Mouse (Mus musculus) megakaryocyte, embryonic 14.5 days (primary cell): ENCODE results near the gene Ino80. TPM values are rescaled to one million over a fixed set of nuclear protein-coding genes. Genes with fewer than 3 reads are reported as not detected.
"Not testable (repeated sequence)": the region's sequence is repeated elsewhere in the genome, so short reads cannot be mapped to it uniquely, and the experiment has no call there.

ENCODE experiments used
- H3K27me3 ChIP-seq: replicated peaks from 2 replicates; pipeline ENCODE3; 2012; ENCODE audit warnings: inconsistent platforms
- H3K36me3 ChIP-seq: replicated peaks from 2 replicates; pipeline ENCODE3; 2012; ENCODE audit warnings: low read length, inconsistent platforms, mixed read lengths
- H3K4me1 ChIP-seq: 2 replicates; pipeline ENCODE4 v1.6.1; 2012; ENCODE audit warnings: inconsistent platforms
- H3K4me3 ChIP-seq: replicated peaks from 2 replicates; pipeline ENCODE3; 2012; ENCODE audit warnings: moderate library complexity, mild to moderate bottlenecking, inconsistent platforms
- H3K9me3 ChIP-seq: 2 replicates; pipeline ENCODE4 v1.6.1; 2012; ENCODE audit warnings: inconsistent platforms
- FLI1 ChIP-seq: IDR thresholded peaks from 2 replicates; pipeline ENCODE4 v1.6.1; 2012; ENCODE audit warnings: low read length, inconsistent platforms, mixed read lengths
- GATA1 ChIP-seq: IDR thresholded peaks from 3 replicates; pipeline ENCODE4 v1.6.1; 2012; ENCODE audit warnings: mixed read lengths, low read length, inconsistent platforms, borderline replicate concordance
- polyA plus RNA-seq: library from polyadenylated mRNA; stranded (reverse); fragments of >175 nt; gene quantifications from 2 replicates; pipeline ENCODE4 v1.2.3, GENCODE M21; 2012; ENCODE audit warnings: low replicate concordance; ENCODE audit not compliant: insufficient read depth

The Ino80 gene
- 2.3 and 2.7 TPM in 2 replicates for polyA plus RNA-seq

GRCm38 (mm10) chr2:119477571-119478396 is at the start of gene Ino80:
TSS of gene Ino80 (minus strand) at chr2:119477687.
- no peaks in the 10 kb centered on the region for H3K27me3 ChIP-seq
- peaks cover 28% of the 10 kb centered on the region for H3K4me1 ChIP-seq
- no peaks in the 10 kb centered on the region for H3K9me3 ChIP-seq
- peaks cover 10% of the 10 kb centered on the region for H3K36me3 ChIP-seq
- peak within 1 kb of the TSS; percentile 99 for H3K4me3 ChIP-seq
- TF ChIP-seq GATA1 (no peak), FLI1 (no peak)

GRCm38 (mm10) chr2:119525422-119525821 is 47.9 kb upstream of the Ino80 start:
- TF ChIP-seq GATA1, result no peak
- TF ChIP-seq FLI1, result no peak
- peak overlapping the region; percentile 62 for H3K4me3 ChIP-seq
- H3K27me3 ChIP-seq, result peaks cover 18% of the 10 kb centered on the region
- no peaks in the 10 kb centered on the region for H3K9me3 ChIP-seq
- H3K4me1 ChIP-seq, result no peaks in the 10 kb centered on the region
- H3K36me3 ChIP-seq, result no peaks in the 10 kb centered on the region

- TF ChIP-seq FLI1 (no peak), GATA1 (no peak)
- H3K9me3 ChIP-seq, result no peaks in the 10 kb centered on the region
- no peaks in the 10 kb centered on the region for H3K36me3 ChIP-seq
- H3K27me3 ChIP-seq, result peaks cover 18% of the 10 kb centered on the region
- H3K4me1 ChIP-seq, result no peaks in the 10 kb centered on the region
- H3K4me3 ChIP-seq, result no peak overlapping the region
These were observed 46.3 kb upstream of the Ino80 start for GRCm38 (mm10) chr2:119523836-119524235.

- Histone ChIP-seq H3K4me3 (no peak overlapping the region), H3K36me3 (no peaks in the 10 kb centered on the region), H3K9me3 (no peaks in the 10 kb centered on the region), H3K27me3 (peaks cover 14% of the 10 kb centered on the region), H3K4me1 (no peaks in the 10 kb centered on the region)
- TF ChIP-seq FLI1 (no peak), GATA1 (no peak)
These were observed 43.1 kb upstream of the Ino80 start for GRCm38 (mm10) chr2:119520550-119520949.

GRCm38 (mm10) chr2:119516811-119517210 is 39.3 kb upstream of the Ino80 start:
- Histone ChIP-seq H3K4me1 (peaks cover 7% of the 10 kb centered on the region; the same call in 1 of the 2 replicates), H3K4me3 (no peak overlapping the region), H3K9me3 (0 out of 2 replicates have a peak, but pooled peaks cover 3% of the 10 kb centered on the region), H3K36me3 (no peaks in the 10 kb centered on the region), H3K27me3 (peaks cover 6% of the 10 kb centered on the region)
- no peak for TF ChIP-seq FLI1
- no peak for TF ChIP-seq GATA1

GRCm38 (mm10) chr2:119514026-119514522 is 36.6 kb upstream of the Ino80 start:
- H3K27me3 ChIP-seq, result peaks cover 8% of the 10 kb centered on the region
- TF ChIP-seq GATA1 (no peak), FLI1 (no peak)
- no peak overlapping the region for H3K4me3 ChIP-seq
- H3K4me1 ChIP-seq, result peaks cover 7% of the 10 kb centered on the region; the same call in 1 of the 2 replicates
- no peaks in the 10 kb centered on the region for H3K36me3 ChIP-seq
- 0 out of 2 replicates have a peak, but pooled peaks cover 3% of the 10 kb centered on the region for H3K9me3 ChIP-seq

- peaks cover 7% of the 10 kb centered on the region for H3K27me3 ChIP-seq
- TF ChIP-seq GATA1 (no peak), FLI1 (no peak)
- peaks cover 7% of the 10 kb centered on the region for H3K4me1 ChIP-seq
- H3K4me3 ChIP-seq, result no peak overlapping the region
- H3K9me3 ChIP-seq, result 0 out of 2 replicates have a peak, but pooled peaks cover 3% of the 10 kb centered on the region
- H3K36me3 ChIP-seq, result no peaks in the 10 kb centered on the region
These were observed 34.8 kb upstream of the Ino80 start for GRCm38 (mm10) chr2:119512292-119512691.

- Histone ChIP-seq H3K4me3 (no peak overlapping the region), H3K27me3 (peaks cover 6% of the 10 kb centered on the region), H3K36me3 (no peaks in the 10 kb centered on the region), H3K4me1 (peaks cover 7% of the 10 kb centered on the region), H3K9me3 (0 out of 2 replicates have a peak, but pooled peaks cover 3% of the 10 kb centered on the region)
- TF ChIP-seq GATA1 (no peak), FLI1 (no peak)
These were observed 33.4 kb upstream of the Ino80 start for GRCm38 (mm10) chr2:119510856-119511255.

GRCm38 (mm10) chr2:119508518-119508917 is 31.0 kb upstream of the Ino80 start:
- H3K4me1 ChIP-seq, H3K36me3 ChIP-seq, H3K9me3 ChIP-seq, H3K27me3 ChIP-seq, H3K4me3 ChIP-seq: not testable (repeated sequence)

- peaks cover 6% of the 10 kb centered on the region for H3K4me1 ChIP-seq
- peaks cover 2% of the 10 kb centered on the region for H3K27me3 ChIP-seq
- H3K36me3 ChIP-seq, result no peaks in the 10 kb centered on the region
- H3K9me3 ChIP-seq, result 0 out of 2 replicates have a peak, but pooled peaks cover under 1% of the 10 kb centered on the region
- H3K4me3 ChIP-seq, result no peak overlapping the region
- TF ChIP-seq GATA1, result no peak
- TF ChIP-seq FLI1, result no peak
These were observed 29.6 kb upstream of the Ino80 start for GRCm38 (mm10) chr2:119507108-119507507.
